Mouse (Mus musculus) limb, embryonic 14.5 days (tissue): Measurements from ENCODE around the gene Trappc2. TPM values are rescaled to one million over a fixed set of nuclear protein-coding genes. Genes with fewer than 3 reads are reported as not detected.

Source experiments
- ATAC-seq: fragments of 200-750 bp; cut with Nextera tagmentation; 2 replicates; pipeline ENCODE4 v1.8.0; 2017; ENCODE audit warnings: low read depth, moderate number of reproducible peaks, moderate TSS enrichment; ENCODE audit not compliant: low FRiP score
- DNase-seq: peaks from one replicate; pipeline ENCODE4 v3.0.0-alpha.2; 2015; ENCODE audit warnings: low spot score
- H3K27ac ChIP-seq: fragments of 300-500 bp; sonication (generic); replicated peaks from 2 replicates; pipeline ENCODE4 v1.5.1; 2014; ENCODE audit warnings: low read depth, mild to moderate bottlenecking, low read length, moderate library complexity, mixed read lengths
- H3K27me3 ChIP-seq: fragments of 300-500 bp; sonication (generic); 2 replicates; pipeline ENCODE4 v1.6.1; 2014; ENCODE audit warnings: low read length, mixed read lengths; ENCODE audit not compliant: control insufficient read depth, insufficient read depth
- H3K36me3 ChIP-seq: fragments of 300-500 bp; sonication (generic); 2 replicates; pipeline ENCODE4 v1.6.1; 2014; ENCODE audit warnings: mild to moderate bottlenecking, low read length, moderate library complexity, mixed read lengths; ENCODE audit not compliant: control insufficient read depth, insufficient read depth
- H3K4me1 ChIP-seq: fragments of 300-500 bp; sonication (generic); 2 replicates; pipeline ENCODE4 v1.6.1; 2014; ENCODE audit warnings: antibody characterized with exemption, low read length, mixed read lengths; ENCODE audit not compliant: control insufficient read depth, insufficient read depth
- H3K4me2 ChIP-seq: fragments of 300-500 bp; sonication (generic); replicated peaks from 2 replicates; pipeline ENCODE4 v1.6.1; 2014; ENCODE audit warnings: low read depth, mild to moderate bottlenecking, low read length, moderate library complexity; ENCODE audit not compliant: severe bottlenecking
- H3K4me3 ChIP-seq: fragments of 300-500 bp; sonication (generic); replicated peaks from 2 replicates; pipeline ENCODE4 v1.5.1; 2014; ENCODE audit warnings: low read length
- H3K9ac ChIP-seq: fragments of 300-500 bp; sonication (generic); 2 replicates; pipeline ENCODE4 v1.6.1; 2014; ENCODE audit warnings: mild to moderate bottlenecking, low read depth, low read length, moderate library complexity; ENCODE audit not compliant: severe bottlenecking
- H3K9me3 ChIP-seq: fragments of 300-500 bp; sonication (generic); 2 replicates; pipeline ENCODE4 v1.6.1; 2016; ENCODE audit warnings: low read length; ENCODE audit not compliant: control insufficient read depth
- POLR2A ChIP-seq: fragments of 200-500 bp; IDR thresholded peaks from 2 replicates; pipeline ENCODE4 v1.8.0; 2012; ENCODE audit warnings: inconsistent platforms, mild to moderate bottlenecking, moderate library complexity, borderline replicate concordance; ENCODE audit not compliant: insufficient read depth, insufficient read length; ENCODE audit errors: extremely low read depth
- WGBS: fragments of 180-500 bp; shearing (Covaris S2); extraction: QIAGEN DNeasy Blood & Tissue Kit; methylation state at CpG from one replicate; pipeline ENCODE4 v1.1.7; 2014; 5-methylcytosine and 5-hydroxymethylcytosine counted together
- polyA plus RNA-seq, 2 experiments: library from polyadenylated mRNA; depleted of rRNA in 1 of 2; stranded (reverse) in 1 of 2; unstranded in 1 of 2; fragments of >200 nt; fragmentation: Nextera tagmentation in 1 of 2; extraction: Ambion mirVana in 1 of 2; gene quantifications; 2 replicates each; pipeline versions ENCODE4 v1.2.1 to v1.2.3; 2012 to 2014

Trappc2 gene
- polyA plus RNA-seq, 2 experiments = 12.3 to 25.5 TPM

- no peak; the same call in 1 of the 2 replicates for TF ChIP-seq POLR2A
- Histone ChIP-seq H3K4me1 (no peaks in the 10 kb centered on the region), H3K36me3 (no peaks in the 10 kb centered on the region), H3K4me2 (peak within 1 kb of the TSS; percentile 49), H3K4me3 (peak within 1 kb of the TSS; percentile 53), H3K27ac (peak within 1 kb of the TSS; percentile 61; the same call in 1 of the 2 replicates), H3K27me3 (no peaks in the 10 kb centered on the region; the same call in none of the 2 replicates), H3K9me3 (no peaks in the 10 kb centered on the region), H3K9ac (peak within 1 kb of the TSS; percentile 72)
- 12% methylated on average over 17 of the region's 44 CpGs for WGBS
- peak; percentile 92 for DNase-seq
- peak; percentile 99 for ATAC-seq
Observed at GRCm38 (mm10) chrX:166440616-166441063, 266 bp downstream of the Trappc2 start, which contains the start of gene Ofd1. Ofd1 (minus strand) TSS chrX:166440704.

GRCm38 (mm10) chrX:166444552-166444951, 4.2 kb downstream of the Trappc2 start:
- no peak overlapping the region for H3K4me2 ChIP-seq
- H3K27ac ChIP-seq = no peak overlapping the region
- ATAC-seq (no peak), DNase-seq (no peak)
- TF ChIP-seq POLR2A = no peak
- no peaks in the 10 kb centered on the region for H3K4me1 ChIP-seq
- 81% methylated on average over 3 of the region's 3 CpGs for WGBS
- no peaks in the 10 kb centered on the region for H3K9me3 ChIP-seq
- H3K9ac ChIP-seq = no peak overlapping the region
- no peaks in the 10 kb centered on the region; the same call in 1 of the 2 replicates for H3K27me3 ChIP-seq
- H3K36me3 ChIP-seq = no peaks in the 10 kb centered on the region
- H3K4me3 ChIP-seq = no peak overlapping the region

- ATAC-seq = no peak
- Histone ChIP-seq H3K4me2 (no peak overlapping the region), H3K4me1 (no peaks in the 10 kb centered on the region), H3K36me3 (peaks cover 4% of the 10 kb centered on the region; the same call in 1 of the 2 replicates), H3K27ac (no peak overlapping the region), H3K9me3 (no peaks in the 10 kb centered on the region), H3K9ac (no peak overlapping the region), H3K4me3 (no peak overlapping the region), H3K27me3 (no peaks in the 10 kb centered on the region)
- DNase-seq = no peak
- 69% methylated on average over 6 of the region's 6 CpGs for WGBS
- TF ChIP-seq POLR2A = no peak
Observed at GRCm38 (mm10) chrX:166453532-166453931, 13.2 kb downstream of the Trappc2 start.

- TF ChIP-seq POLR2A = no peak
- ATAC-seq = no peak
- Histone ChIP-seq H3K27ac (no peak overlapping the region), H3K36me3 (peaks cover 4% of the 10 kb centered on the region; the same call in 1 of the 2 replicates), H3K9me3 (no peaks in the 10 kb centered on the region), H3K9ac (no peak overlapping the region), H3K4me3 (no peak overlapping the region), H3K4me2 (no peak overlapping the region), H3K27me3 (no peaks in the 10 kb centered on the region), H3K4me1 (no peaks in the 10 kb centered on the region)
- DNase-seq = no peak
- WGBS = 74% methylated on average over 3 of the region's 3 CpGs
Observed at GRCm38 (mm10) chrX:166454331-166454730, 14.0 kb downstream of the Trappc2 start.

GRCm38 (mm10) chrX:166455525-166455924, 15.2 kb downstream of the Trappc2 start:
- Histone ChIP-seq H3K9ac (no peak overlapping the region), H3K27ac (no peak overlapping the region), H3K9me3 (no peaks in the 10 kb centered on the region), H3K27me3 (no peaks in the 10 kb centered on the region), H3K4me3 (no peak overlapping the region), H3K36me3 (peaks cover 4% of the 10 kb centered on the region; the same call in 1 of the 2 replicates), H3K4me2 (no peak overlapping the region), H3K4me1 (no peaks in the 10 kb centered on the region)
- DNase-seq (no peak), ATAC-seq (no peak)
- 95% methylated on average over 1 of the region's 1 CpGs for WGBS
- TF ChIP-seq POLR2A = no peak
